In the genomic region with DNA sequence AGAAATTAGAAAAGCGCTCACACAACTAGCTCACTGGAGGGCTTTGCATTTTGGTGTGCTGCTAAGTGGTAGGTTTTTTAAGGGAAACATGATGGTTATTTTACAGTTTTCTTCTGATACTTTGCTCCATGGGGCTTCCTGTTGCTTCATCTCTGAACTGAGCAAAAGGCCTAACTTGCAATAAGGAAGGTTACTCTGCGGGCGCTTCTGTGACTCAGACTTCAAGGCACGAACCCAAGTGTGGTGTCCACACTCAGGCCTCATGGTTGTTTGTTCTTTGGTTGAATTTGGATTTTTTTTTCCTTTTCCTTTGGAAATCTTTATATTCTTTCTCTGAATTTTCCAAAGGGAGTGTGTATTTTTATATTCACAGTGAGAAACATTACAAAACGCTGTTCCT, we compare ENCODE assay signal across 12 mouse cellular contexts.
DNase-seq lines count a peak whose midpoint lies in the region; ATAC-seq and TF ChIP-seq lines count a peak whose summit lies in the region.
"Had no signal": no experiment of that assay in that cellular context is flagged by ENCODE, and none has a peak within 500 bp of the region (broad histone marks: within the 10 kb centered on the region; RNA-seq: fewer than 3 reads in every experiment).

No protein-coding gene starts in this region.

- 88% methylated on average over 5 of the region's 5 CpGs for WGBS in embryonic facial prominence, embryonic 13.5 days
- 89% methylated on average over 5 of the region's 5 CpGs for WGBS in embryonic facial prominence, embryonic 10.5 days

- no peak for ATAC-seq in embryonic facial prominence, embryonic 13.5 days (ENCODE audit: insufficient number of reproducible peaks, insufficient read depth, low FRiP score, low TSS enrichment, low read depth)

- H3K27ac ChIP-seq in embryonic facial prominence, embryonic 13.5 days: 0 out of 2 replicates have a peak overlapping the region, but pooled peaks have one; percentile 16
- no peak overlapping the region for H3K27ac ChIP-seq in embryonic facial prominence, embryonic 10.5 days (replicated peaks)
- peak overlapping the region; percentile 29 for H3K27ac ChIP-seq in left cerebral cortex, adult 2 months
- H3K27ac ChIP-seq: hindbrain, embryonic 14.5 days; kidney, postnatal 0 days; stomach, embryonic 15.5 days had no signal

- no peaks in the 10 kb centered on the region for H3K36me3 ChIP-seq in embryonic facial prominence, embryonic 13.5 days
- H3K36me3 ChIP-seq in embryonic facial prominence, embryonic 10.5 days (replicated peaks): no peaks in the 10 kb centered on the region
- H3K36me3 ChIP-seq in myocyte (ENCODE audit: control insufficient read depth, insufficient read depth): no peaks in the 10 kb centered on the region
- H3K36me3 ChIP-seq: stomach, embryonic 15.5 days had no signal

- H3K79me2 ChIP-seq in myocyte (ENCODE audit: control insufficient read depth, insufficient read depth): no peaks in the 10 kb centered on the region

- no peak overlapping the region for H3K4me3 ChIP-seq in embryonic facial prominence, embryonic 13.5 days
- no peak overlapping the region for H3K4me3 ChIP-seq in embryonic facial prominence, embryonic 10.5 days
- H3K4me3 ChIP-seq in left cerebral cortex, adult 2 months: no peak overlapping the region
- H3K4me3 ChIP-seq in myocyte: no peak overlapping the region
- H3K4me3 ChIP-seq: stomach, embryonic 15.5 days had no signal

- no peaks in the 10 kb centered on the region for H3K4me1 ChIP-seq in embryonic facial prominence, embryonic 13.5 days
- no peaks in the 10 kb centered on the region for H3K4me1 ChIP-seq in embryonic facial prominence, embryonic 10.5 days
- H3K4me1 ChIP-seq: stomach, embryonic 15.5 days had no signal

- 0 out of 2 replicates have a peak, but pooled peaks cover 6% of the 10 kb centered on the region for H3K27me3 ChIP-seq in embryonic facial prominence, embryonic 13.5 days
- no peaks in the 10 kb centered on the region for H3K27me3 ChIP-seq in embryonic facial prominence, embryonic 10.5 days (replicated peaks; ENCODE audit: low read depth, poor library complexity, severe bottlenecking)
- peaks cover 47% of the 10 kb centered on the region for H3K27me3 ChIP-seq in myocyte (ENCODE audit: control insufficient read depth, insufficient read depth, insufficient read length)
- H3K27me3 ChIP-seq: stomach, embryonic 15.5 days had no signal

- intact Hi-C loops in left cerebral cortex, adult 2 months (cut with DNase I): loop anchor here (5.0 kb wide), 1 partner anchor 224 kb away; no protein-coding TSS in a partner anchor
- intact Hi-C loops in left cerebral cortex, postnatal 36 days (cut with DNase I): no loop called here

- no peak overlapping the region for H3K9ac ChIP-seq in embryonic facial prominence, embryonic 13.5 days
- H3K9ac ChIP-seq: hindbrain, embryonic 14.5 days; stomach, embryonic 15.5 days had no signal

- DNase-seq in embryonic facial prominence, embryonic 10.5 days (ENCODE audit: low spot score): no peak
- DNase-seq in left cerebral cortex, adult 2 months (ENCODE audit: extremely low spot score in 1 of 2, low spot score in 2 of 2): no peak
- no peak for DNase-seq in left cerebral cortex, postnatal 36 days (ENCODE audit: low spot score in 2 of 2)
- DNase-seq in urinary bladder, postnatal 14 days (ENCODE audit: low spot score): peak; percentile 26
- no peak for DNase-seq in urinary bladder, postnatal 36 days (ENCODE audit: low spot score in 2 of 2)
- no peak for DNase-seq in heart, adult 18-20 months

- no peak for TF ChIP-seq CTCF in left cerebral cortex, adult 2 months (IDR thresholded peaks at IDR 0.05)

- TF ChIP-seq POLR2A in myocyte (IDR thresholded peaks at IDR 0.05; ENCODE audit: insufficient read length, low read depth): no peak

- no peaks in the 10 kb centered on the region for H3K9me3 ChIP-seq in embryonic facial prominence, embryonic 13.5 days
- no peaks in the 10 kb centered on the region for H3K9me3 ChIP-seq in embryonic facial prominence, embryonic 10.5 days
- H3K9me3 ChIP-seq: stomach, embryonic 15.5 days had no signal

- no peak overlapping the region for H3K4me2 ChIP-seq in embryonic facial prominence, embryonic 13.5 days
- peak overlapping the region; percentile 5 for H3K4me2 ChIP-seq in myocyte (ENCODE audit: low read depth)
- H3K4me2 ChIP-seq: heart, embryonic 11.5 days; hindbrain, embryonic 14.5 days; stomach, embryonic 15.5 days had no signal

- H3ac ChIP-seq in myocyte (ENCODE audit: control insufficient read depth, insufficient read length): no peak overlapping the region

TF ChIP-seq in myocyte, 11 proteins besides CTCF, POLR2A, EP300 and RAD21:
- TF ChIP-seq MYOG (IDR thresholded peaks at IDR 0.05; ENCODE audit: control insufficient read depth in 1 of 3, insufficient read depth in 1 of 3, insufficient read length in 2 of 3, low read depth in 2 of 3) (no peak), TCF12 (IDR thresholded peaks at IDR 0.05; ENCODE audit: insufficient read depth, poor library complexity, severe bottlenecking) (no peak), POLR2AphosphoS2 (IDR thresholded peaks at IDR 0.05; ENCODE audit: insufficient read length, low read depth) (no peak), CEBPB (IDR thresholded peaks at IDR 0.05; ENCODE audit: insufficient read depth, poor library complexity, severe bottlenecking) (no peak), E2F4 (IDR thresholded peaks at IDR 0.05; ENCODE audit: insufficient read depth) (no peak), SRF (IDR thresholded peaks at IDR 0.05; ENCODE audit: control insufficient read depth, insufficient read length, low read depth) (no peak), MAX (IDR thresholded peaks at IDR 0.05; ENCODE audit: low read depth) (no peak), MYOD1 (IDR thresholded peaks at IDR 0.05; ENCODE audit: control insufficient read depth in 1 of 3, insufficient read length in 2 of 3, low read depth in 2 of 3) (no peak), TCF3 (IDR thresholded peaks at IDR 0.05; ENCODE audit: insufficient read length, low read depth) (no peak), USF1 (IDR thresholded peaks at IDR 0.05; ENCODE audit: low read depth) (no peak)
TF ChIP-seq in myocyte: peak in this region for 0.
